Mouse (Mus musculus) MEL (cell line): Measurements from ENCODE around the gene Tomm20. TPM values are rescaled to one million over a fixed set of nuclear protein-coding genes. Genes with fewer than 3 reads are reported as not detected.

ENCODE experiments used
- polyA plus RNA-seq, 2 experiments: library from polyadenylated mRNA; stranded (reverse) in 1 of 2; unstranded in 1 of 2; fragments of >175 nt in 1 of 2; fragments of >200 nt in 1 of 2; gene quantifications; 2 replicates each; pipeline versions ENCODE4 v1.2.1 to v1.2.4; 2012; ENCODE audit warnings: low replicate concordance in 2 of 2, low read depth in 1 of 2; ENCODE audit not compliant: insufficient read length in 2 of 2, insufficient read depth in 1 of 2, missing spikeins in 1 of 2
- total RNA-seq: library from RNA; depleted of rRNA; stranded (reverse); fragments of 300-350 nt; gene quantifications from 2 replicates; pipeline ENCODE4 v1.2.3, GENCODE M21; 2012; rRNA removed

The Tomm20 gene
- total and polyA plus RNA-seq, 3 experiments: 676 to 886 TPM; not detected in 1

Other genes with a start within 250 kb of the Tomm20 start
- 24.4 and 25.9 TPM in 2 replicates for gene Rbm34, start 25.2 kb upstream of the Tomm20 start, total RNA-seq
- 10 to 100 TPM in 1 of 2 experiments, not detected in 1; 25.9 TPM for gene Rbm34, start 25.2 kb upstream of the Tomm20 start, polyA plus RNA-seq
- gene Pard3, start 118.0 kb upstream of the Tomm20 start, total RNA-seq: not detected in 2 replicates
- not detected for gene Pard3, start 118.0 kb upstream of the Tomm20 start, polyA plus RNA-seq